Mouse (Mus musculus) liver, embryonic 12.5 days (tissue): ENCODE results near the gene Myo1c. TPM values are rescaled to one million over a fixed set of nuclear protein-coding genes. Genes with fewer than 3 reads are reported as not detected.

Experiments
- ATAC-seq: fragments of 200-750 bp; cut with Nextera tagmentation; 2 replicates; pipeline ENCODE4 v1.8.0; 2017; ENCODE audit warnings: moderate number of reproducible peaks, mild to moderate bottlenecking, moderate library complexity
- H3K27ac ChIP-seq: fragments of 300-500 bp; sonication (generic); 2 replicates; pipeline ENCODE4 v1.5.1; 2016; ENCODE audit warnings: mild to moderate bottlenecking
- H3K27me3 ChIP-seq: fragments of 300-500 bp; sonication (generic); replicated peaks from 2 replicates; pipeline ENCODE4 v1.6.1; 2016; ENCODE audit warnings: mild to moderate bottlenecking, moderate library complexity
- H3K36me3 ChIP-seq: fragments of 300-500 bp; sonication (generic); 2 replicates; pipeline ENCODE4 v1.6.1; 2016; ENCODE audit warnings: mild to moderate bottlenecking, moderate library complexity
- H3K4me1 ChIP-seq: fragments of 300-500 bp; sonication (generic); 2 replicates; pipeline ENCODE4 v1.6.1; 2016
- H3K4me2 ChIP-seq: fragments of 300-500 bp; sonication (generic); 2 replicates; pipeline ENCODE4 v1.6.1; 2016; ENCODE audit warnings: mild to moderate bottlenecking, moderate library complexity
- H3K4me3 ChIP-seq: fragments of 300-500 bp; sonication (generic); 2 replicates; pipeline ENCODE4 v1.5.1; 2016; ENCODE audit warnings: mild to moderate bottlenecking, moderate library complexity
- H3K9ac ChIP-seq: fragments of 300-500 bp; sonication (generic); 2 replicates; pipeline ENCODE4 v1.6.1; 2016; ENCODE audit warnings: mild to moderate bottlenecking, moderate library complexity
- H3K9me3 ChIP-seq: fragments of 300-500 bp; sonication (generic); replicated peaks from 2 replicates; pipeline ENCODE4 v1.6.1; 2016; ENCODE audit warnings: mild to moderate bottlenecking, moderate library complexity
- WGBS: fragments of 180-500 bp; shearing (Covaris S2); methylation state at CpG from one replicate; pipeline ENCODE4 v1.1.7; 2016; ENCODE audit not compliant: insufficient replicate concordance; 5-methylcytosine and 5-hydroxymethylcytosine counted together
- polyA plus RNA-seq: library from polyadenylated mRNA; unstranded; fragments of >200 nt; fragmentation: Nextera tagmentation; extraction: Ambion mirVana; gene quantifications from 2 replicates; pipeline ENCODE4 v1.2.1, GENCODE M21; 2016

Gene Myo1c
- polyA plus RNA-seq, 1 experiment from 2014 or later: 35.5 TPM

DNA sequence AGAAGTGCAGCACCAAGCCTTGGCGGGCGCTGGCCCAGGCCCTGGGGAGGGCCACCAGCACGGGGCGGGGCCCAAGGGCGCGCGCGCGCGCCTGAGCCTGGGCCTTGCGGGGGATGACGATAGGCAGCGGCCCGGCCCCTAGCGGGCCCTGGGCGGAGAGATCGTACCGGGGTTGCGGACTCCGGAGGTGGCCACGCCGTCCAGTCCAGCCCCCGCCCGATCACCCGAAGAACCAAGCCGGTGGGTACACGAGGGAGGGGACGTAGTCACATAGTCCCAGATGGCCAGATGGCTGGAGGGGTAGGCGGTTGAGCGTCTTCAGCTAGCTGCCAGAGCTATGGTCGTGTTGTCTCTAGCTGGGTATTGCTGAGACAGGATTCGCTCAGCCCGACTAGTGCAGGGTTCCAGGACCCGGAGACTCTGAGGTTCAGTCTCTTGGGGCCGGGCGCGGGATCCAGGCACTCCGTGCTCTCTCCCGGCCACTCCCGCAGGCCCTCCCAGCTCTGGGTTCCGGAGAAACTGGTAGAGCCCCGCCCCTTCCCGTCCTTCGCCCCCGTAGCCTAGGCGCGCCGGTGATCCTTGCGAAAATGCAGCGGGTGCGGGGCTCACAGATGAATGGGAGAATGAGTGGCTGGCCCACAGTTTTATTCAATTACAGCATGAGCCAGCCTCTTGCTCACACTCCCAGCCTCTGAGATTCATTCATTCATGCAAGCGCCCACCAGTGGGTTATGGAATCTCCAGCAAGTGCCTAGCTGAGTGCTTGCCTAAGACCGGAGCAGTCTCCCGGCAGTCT is 1.3 kb downstream of the Myo1c start:
- Histone ChIP-seq H3K4me1 (peaks cover 75% of the 10 kb centered on the region), H3K4me3 (peak overlapping the region; percentile 72), H3K27me3 (no peaks in the 10 kb centered on the region), H3K4me2 (peak overlapping the region; percentile 99), H3K9me3 (no peaks in the 10 kb centered on the region), H3K36me3 (peaks cover 4% of the 10 kb centered on the region; the same call in 1 of the 2 replicates), H3K9ac (peak overlapping the region; percentile 82), H3K27ac (peak overlapping the region; percentile 87)
- peak; percentile 82 for ATAC-seq
- WGBS: under 1% methylated on average over 43 of the region's 54 CpGs

DNA sequence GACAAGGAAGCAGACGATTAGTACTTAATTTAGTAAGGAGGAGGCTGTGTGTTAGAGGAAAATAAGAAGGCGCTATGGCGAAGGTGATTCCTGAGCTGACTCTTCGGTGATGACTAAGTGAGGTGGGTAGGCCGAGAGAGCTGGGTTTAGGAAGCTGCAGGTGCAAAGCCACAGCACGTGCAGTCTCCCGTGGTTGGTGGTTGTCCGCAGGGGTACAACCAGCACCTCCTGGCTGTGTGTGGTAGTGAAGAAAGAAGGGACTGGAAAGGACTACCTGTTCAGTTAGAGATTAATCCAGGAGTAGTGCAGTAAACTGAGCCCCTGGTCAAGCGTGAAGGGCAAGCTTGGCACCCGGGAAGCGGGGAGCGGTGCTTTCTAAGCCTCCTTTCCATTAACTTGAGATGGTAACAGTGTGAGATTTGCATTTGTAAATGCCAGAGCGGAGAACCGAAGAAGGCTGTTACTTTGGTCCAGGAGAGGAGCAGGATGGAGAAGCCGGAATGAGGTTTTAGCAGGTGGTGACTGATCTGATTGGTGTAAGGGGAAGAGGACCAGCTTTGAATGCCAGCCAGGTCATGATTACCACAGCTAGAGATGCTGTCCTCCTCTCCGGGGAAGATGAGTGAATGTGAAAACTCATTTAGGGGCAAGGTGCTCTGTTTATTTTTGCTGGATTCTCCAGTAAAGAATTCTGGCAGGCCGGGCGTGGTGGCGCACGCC is 2.1 kb downstream of the Myo1c start:
- Histone ChIP-seq H3K9ac (peak overlapping the region; percentile 82), H3K4me1 (peaks cover 82% of the 10 kb centered on the region), H3K27me3 (no peaks in the 10 kb centered on the region), H3K27ac (peak overlapping the region; percentile 87), H3K4me2 (peak overlapping the region; percentile 99), H3K9me3 (no peaks in the 10 kb centered on the region), H3K4me3 (peak overlapping the region; percentile 72), H3K36me3 (peaks cover 6% of the 10 kb centered on the region)
- 24% methylated on average over 20 of the region's 20 CpGs for WGBS
- ATAC-seq: no peak

DNA sequence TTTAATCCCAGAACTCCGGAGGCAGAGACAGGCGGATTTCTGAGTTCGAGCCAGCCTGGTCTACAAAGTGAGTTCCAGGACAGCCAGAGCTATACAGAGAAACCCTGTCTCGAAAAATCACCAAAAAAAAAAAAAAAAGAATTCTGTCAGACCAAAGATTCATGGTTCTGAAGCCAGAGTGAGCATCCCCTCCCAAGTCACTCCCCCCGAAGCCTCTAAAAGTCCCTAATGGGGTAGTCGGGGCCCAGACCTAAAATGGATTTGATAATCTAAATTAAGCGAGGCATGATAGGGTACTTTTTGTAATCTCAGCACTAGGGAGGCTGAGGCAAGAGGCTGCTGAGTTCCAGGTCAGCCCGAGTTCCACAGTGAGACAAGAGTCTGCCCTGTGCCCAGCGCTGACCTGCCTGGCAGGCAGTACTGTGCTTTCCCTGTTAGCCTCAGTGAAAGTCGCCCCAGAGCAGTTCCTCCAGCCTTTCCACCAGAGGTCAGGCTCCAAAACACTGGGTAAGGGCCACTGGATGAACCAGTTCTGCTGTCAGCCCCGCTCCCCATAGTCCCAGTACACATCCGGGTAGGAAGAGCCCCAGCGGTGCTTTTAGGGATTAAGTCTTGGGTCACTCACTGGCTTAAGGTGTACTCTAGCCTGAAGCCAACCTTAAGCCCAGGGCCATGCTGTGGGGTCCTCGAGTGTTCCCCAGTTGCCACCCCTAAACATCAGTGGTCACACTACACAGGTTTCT is 2.8 kb downstream of the Myo1c start:
- Histone ChIP-seq H3K36me3 (peaks cover 10% of the 10 kb centered on the region), H3K27ac (peak overlapping the region; percentile 92), H3K4me1 (peaks cover 85% of the 10 kb centered on the region), H3K27me3 (no peaks in the 10 kb centered on the region), H3K9me3 (no peaks in the 10 kb centered on the region), H3K4me3 (peak overlapping the region; percentile 80), H3K4me2 (peak overlapping the region; percentile 99), H3K9ac (peak overlapping the region; percentile 89)
- 21% methylated on average over 14 of the region's 14 CpGs for WGBS
- ATAC-seq: no peak

DNA sequence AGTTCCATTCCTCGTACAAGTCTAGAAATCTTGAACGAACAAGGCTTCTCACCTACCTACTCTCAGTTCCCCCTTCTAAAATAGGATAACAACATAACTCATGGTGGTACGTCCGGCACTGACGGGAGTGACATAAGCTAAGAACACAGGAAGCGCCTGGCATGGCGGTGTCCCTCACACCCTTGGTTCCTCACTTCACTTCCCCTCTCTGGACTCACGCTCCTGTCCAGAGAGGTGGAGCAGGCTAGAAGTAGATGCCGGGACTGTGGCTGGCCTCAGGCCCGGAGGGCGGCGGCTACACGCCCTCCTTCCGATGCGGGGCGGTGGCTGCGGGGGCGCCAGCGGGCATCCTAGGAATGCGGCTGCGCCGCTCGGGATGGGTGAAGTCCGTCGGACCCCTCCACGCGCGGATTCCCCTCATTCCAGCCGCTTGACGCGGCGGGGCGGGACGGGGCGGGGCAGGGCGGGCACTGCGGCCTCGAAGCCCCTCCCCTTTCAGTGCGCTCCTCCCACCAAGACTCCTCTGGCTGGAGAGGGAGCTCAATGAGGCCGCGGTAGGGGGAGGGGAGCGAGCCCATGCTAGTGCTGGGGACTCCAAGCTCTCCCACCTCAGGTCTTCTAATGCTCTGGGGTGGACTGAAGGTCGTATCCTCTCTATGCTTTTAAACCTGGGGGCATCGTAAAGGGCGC is 3.6 kb downstream of the Myo1c start:
- peaks cover 17% of the 10 kb centered on the region for H3K36me3 ChIP-seq
- H3K9ac ChIP-seq: peak overlapping the region; percentile 89
- peak overlapping the region; percentile 80 for H3K4me3 ChIP-seq
- peaks cover 83% of the 10 kb centered on the region for H3K4me1 ChIP-seq
- H3K9me3 ChIP-seq: no peaks in the 10 kb centered on the region
- ATAC-seq: peak; percentile 70
- H3K27me3 ChIP-seq: no peaks in the 10 kb centered on the region
- 1% methylated on average over 39 of the region's 45 CpGs for WGBS
- H3K27ac ChIP-seq: peak overlapping the region; percentile 92
- H3K4me2 ChIP-seq: peak overlapping the region; percentile 99

DNA sequence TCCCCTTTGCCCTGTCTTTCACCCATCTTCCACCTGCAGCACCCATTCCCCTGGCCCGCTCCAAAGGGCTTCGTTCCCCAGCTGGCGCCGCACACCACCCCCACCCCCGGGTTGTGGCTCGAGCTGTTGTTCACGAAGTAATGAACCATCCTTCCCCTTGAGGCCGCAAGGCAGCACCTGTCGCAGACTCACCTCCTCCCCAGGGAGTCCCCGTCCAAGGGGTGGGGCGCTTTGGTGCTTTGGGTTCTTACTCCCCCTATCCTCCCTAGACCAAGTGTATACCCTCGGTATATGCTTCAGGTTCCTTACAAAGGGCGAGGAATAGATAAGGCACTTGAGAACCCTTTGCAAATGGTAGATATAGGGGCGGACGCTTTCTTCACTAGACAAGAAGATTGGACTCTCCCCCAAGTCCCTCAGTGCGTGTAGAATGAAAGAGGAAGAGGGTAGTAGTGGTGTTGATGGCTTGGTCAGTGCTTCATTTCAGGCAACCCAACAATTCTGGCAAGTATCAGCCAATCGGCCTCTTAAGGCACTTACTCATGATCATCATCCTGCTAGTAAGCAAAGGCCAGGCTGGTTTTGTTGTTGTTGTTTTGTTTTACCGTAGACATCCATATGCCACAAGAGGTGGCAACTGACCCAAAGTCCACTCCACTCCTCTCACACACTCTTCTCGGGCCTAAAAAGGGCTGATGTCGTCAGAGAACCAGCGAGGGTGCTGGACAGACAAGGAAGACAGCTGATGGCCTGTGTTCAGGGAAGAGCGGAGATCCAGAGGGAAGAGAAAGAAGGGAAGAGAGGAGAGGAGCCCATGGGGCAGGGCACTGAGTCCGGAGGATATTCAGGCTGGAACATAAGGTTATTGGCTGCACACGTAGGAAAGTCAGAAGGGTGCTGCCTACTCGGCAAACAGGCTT is 4.4 kb downstream of the Myo1c start:
- Histone ChIP-seq H3K9me3 (no peaks in the 10 kb centered on the region), H3K27me3 (no peaks in the 10 kb centered on the region), H3K36me3 (peaks cover 25% of the 10 kb centered on the region), H3K4me3 (peak overlapping the region; percentile 80), H3K27ac (peak overlapping the region; percentile 92), H3K4me1 (peaks cover 75% of the 10 kb centered on the region), H3K4me2 (peak overlapping the region; percentile 99), H3K9ac (peak overlapping the region; percentile 89)
- ATAC-seq: peak; percentile 63
- WGBS: 14% methylated on average over 25 of the region's 25 CpGs

DNA sequence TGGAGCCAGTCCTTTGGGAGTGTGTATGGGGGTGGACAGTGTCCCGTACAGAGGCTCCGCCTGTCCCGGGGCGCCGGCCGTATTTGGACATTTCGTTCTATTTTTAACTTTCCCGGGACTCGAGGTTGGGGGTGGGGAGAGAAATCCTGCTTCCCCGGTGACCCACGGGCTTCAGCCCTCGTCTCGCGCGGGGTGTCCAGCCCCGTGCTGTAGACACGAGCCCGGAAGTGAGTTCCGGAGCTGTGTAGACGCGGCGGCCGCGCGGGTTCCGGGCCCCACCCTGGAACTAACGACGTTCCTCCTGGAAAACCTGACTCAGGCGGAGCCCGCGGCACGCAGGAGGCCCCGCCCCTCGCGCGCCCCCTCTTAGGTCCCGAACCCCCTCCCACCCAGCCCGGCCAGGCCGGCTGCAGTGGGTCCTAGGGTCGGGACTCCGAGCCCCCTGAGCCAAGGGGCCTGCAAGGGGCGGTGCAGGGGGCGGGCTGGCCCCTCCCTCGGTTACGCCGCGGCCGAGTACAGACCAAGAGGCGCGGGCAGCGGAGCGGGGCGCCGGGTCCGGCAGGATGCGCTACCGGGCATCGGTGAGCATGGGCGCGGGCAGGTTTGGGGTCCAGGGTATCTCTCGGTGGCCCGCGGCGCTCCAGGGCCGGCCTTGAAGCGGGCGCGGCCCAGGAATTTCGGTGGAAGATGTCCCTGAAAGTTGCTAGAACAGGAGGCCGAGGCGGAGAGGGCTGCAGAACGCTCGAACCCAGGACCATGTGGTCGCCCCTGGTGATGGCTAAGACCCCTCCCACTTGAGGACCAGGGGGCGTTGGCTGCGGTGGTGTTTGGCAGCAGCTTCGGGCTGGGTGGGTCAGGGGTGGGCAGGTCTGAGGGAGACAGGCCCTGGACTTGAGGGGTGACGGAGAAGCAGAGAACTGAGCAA is 5.6 kb downstream of the Myo1c start:
- WGBS: 2% methylated on average over 78 of the region's 78 CpGs
- Histone ChIP-seq H3K27ac (peak overlapping the region; percentile 92), H3K9ac (peak overlapping the region; percentile 89), H3K27me3 (no peaks in the 10 kb centered on the region), H3K4me2 (peak overlapping the region; percentile 99), H3K4me1 (peaks cover 64% of the 10 kb centered on the region), H3K36me3 (peaks cover 37% of the 10 kb centered on the region), H3K9me3 (no peaks in the 10 kb centered on the region), H3K4me3 (peak overlapping the region; percentile 80)
- peak; percentile 36 for ATAC-seq

DNA sequence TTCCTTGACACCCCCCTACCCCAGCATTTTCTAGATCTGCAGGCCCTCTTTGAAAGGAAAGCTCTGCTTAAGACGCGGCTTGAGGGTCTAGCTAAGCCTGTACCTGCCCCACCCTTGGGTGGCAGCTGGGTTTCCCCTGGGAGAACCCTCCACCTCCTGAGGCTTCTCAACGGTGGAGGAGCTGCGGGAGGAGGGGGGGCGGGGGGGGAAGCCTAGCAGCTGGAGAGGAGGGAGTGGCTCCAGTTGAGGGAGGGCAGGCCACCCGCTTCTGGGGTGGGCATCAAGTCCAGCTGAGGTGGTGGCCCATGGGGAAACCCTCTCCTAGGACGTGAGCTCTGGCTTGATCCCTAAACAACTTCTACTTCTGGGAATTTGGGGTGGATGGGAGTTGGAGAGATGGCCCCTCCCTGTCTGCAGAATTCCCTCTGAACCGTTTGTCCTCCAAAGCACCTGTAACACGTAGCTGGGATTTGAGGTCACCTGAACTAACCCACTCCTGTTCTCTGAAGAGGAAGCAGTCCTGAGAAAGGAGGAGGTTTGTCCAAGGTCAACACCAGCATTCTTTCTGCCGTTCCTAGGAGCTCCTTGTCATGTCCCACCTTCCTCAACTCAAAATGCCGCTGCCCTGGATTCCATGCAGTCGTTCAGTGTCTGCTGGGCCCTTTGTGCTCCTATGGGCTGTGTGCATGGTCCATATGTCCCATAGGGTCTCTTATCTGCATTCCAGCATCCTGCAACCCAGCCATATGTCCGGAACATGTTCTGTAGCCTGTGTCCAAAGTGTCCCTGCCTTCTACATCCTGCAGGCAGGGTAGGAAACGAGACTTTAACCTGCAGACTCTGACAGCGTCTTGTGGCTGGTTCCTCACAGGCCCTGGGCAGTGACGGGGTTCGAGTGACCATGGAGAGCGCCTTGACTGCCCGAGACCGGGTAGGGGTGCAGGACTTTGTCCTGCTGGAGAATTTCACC is 6.6 kb downstream of the Myo1c start:
- Histone ChIP-seq H3K4me1 (peaks cover 68% of the 10 kb centered on the region), H3K9ac (peak overlapping the region; percentile 89), H3K4me3 (peak overlapping the region; percentile 80), H3K36me3 (peaks cover 47% of the 10 kb centered on the region), H3K27ac (peak overlapping the region; percentile 92), H3K27me3 (no peaks in the 10 kb centered on the region), H3K4me2 (peak overlapping the region; percentile 99), H3K9me3 (no peaks in the 10 kb centered on the region)
- WGBS: 63% methylated on average over 19 of the region's 20 CpGs
- no peak for ATAC-seq

DNA sequence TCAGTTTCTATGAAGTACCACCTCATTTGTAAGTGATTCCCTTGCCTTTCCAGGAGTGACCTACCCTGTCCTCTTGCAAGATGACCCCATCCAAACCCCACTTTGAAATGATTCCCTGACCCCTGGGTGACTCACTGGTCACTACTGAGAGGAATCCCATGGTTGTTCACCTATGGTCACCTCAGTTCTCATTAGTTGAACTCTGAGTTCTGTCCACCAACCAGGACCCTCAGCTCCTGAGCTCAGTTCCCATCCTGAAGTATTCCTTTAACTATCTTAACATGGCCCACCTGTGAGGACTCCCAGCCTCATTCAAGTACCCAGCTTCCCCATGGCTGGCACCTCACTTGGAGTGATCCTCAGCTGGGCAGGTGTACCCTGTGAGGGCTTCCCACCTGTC is 7.5 kb downstream of the Myo1c start:
- no peaks in the 10 kb centered on the region for H3K27me3 ChIP-seq
- no peak overlapping the region for H3K9ac ChIP-seq
- H3K4me3 ChIP-seq: no peak overlapping the region
- H3K4me1 ChIP-seq: peaks cover 59% of the 10 kb centered on the region
- H3K36me3 ChIP-seq: peaks cover 57% of the 10 kb centered on the region
- H3K9me3 ChIP-seq: no peaks in the 10 kb centered on the region
- H3K27ac ChIP-seq: no peak overlapping the region
- ATAC-seq: no peak
- H3K4me2 ChIP-seq: no peak overlapping the region

DNA sequence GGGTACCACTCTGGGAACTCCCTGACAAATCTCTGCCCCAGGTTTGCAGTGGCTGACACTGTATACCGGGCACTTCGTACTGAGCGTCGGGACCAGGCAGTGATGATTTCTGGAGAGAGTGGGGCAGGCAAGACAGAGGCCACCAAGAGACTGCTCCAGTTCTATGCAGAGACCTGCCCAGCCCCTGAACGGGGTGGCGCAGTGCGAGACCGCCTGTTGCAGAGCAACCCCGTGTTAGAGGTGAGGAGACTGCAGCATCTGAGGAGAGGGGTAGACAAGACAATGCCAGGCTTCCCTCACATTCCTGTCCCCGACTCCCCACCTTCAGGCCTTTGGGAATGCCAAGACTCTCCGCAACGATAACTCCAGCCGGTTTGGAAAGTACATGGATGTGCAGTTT is 8.0 kb downstream of the Myo1c start:
- Histone ChIP-seq H3K4me1 (peaks cover 55% of the 10 kb centered on the region), H3K36me3 (peaks cover 60% of the 10 kb centered on the region)
- WGBS: 93% methylated on average over 13 of the region's 13 CpGs

More for the DNA sequence above, 8.0 kb downstream of the Myo1c start:
- Histone ChIP-seq H3K4me2 (no peak overlapping the region), H3K27ac (no peak overlapping the region), H3K9me3 (no peaks in the 10 kb centered on the region), H3K4me3 (no peak overlapping the region), H3K9ac (no peak overlapping the region), H3K27me3 (no peaks in the 10 kb centered on the region)
- ATAC-seq: no peak
